Mouse (Mus musculus) thymus, adult 2 months (tissue): ENCODE measurements around the gene Tpst2.

ENCODE experiments used
- CTCF ChIP-seq: fragments of 200-500 bp; IDR thresholded peaks from 2 replicates; pipeline ENCODE4 v1.5.1; 2012; ENCODE audit warnings: mild to moderate bottlenecking, control low read depth, low read length, moderate library complexity, borderline replicate concordance; ENCODE audit not compliant: control insufficient read depth, poor library complexity, insufficient read depth; ENCODE audit errors: extremely low read depth
- POLR2A ChIP-seq: fragments of 200-500 bp; IDR thresholded peaks from 2 replicates; pipeline ENCODE4 v1.6.1; 2012; ENCODE audit warnings: mild to moderate bottlenecking, low read length, control low read depth, moderate library complexity; ENCODE audit not compliant: control insufficient read depth, poor library complexity, insufficient read depth; ENCODE audit errors: extremely low read depth

GRCm38 (mm10) chr5:112280863-112281660, 4.6 kb downstream of the Tpst2 start:
- TF ChIP-seq POLR2A (no peak), CTCF (no peak)
